Mouse (Mus musculus) olfactory bulb, adult 2 months (tissue): ENCODE data around the gene Rpain. TPM values are rescaled to one million over a fixed set of nuclear protein-coding genes. Genes with fewer than 3 reads are reported as not detected.

ENCODE experiments used
- H3K27ac ChIP-seq: fragments of 200-500 bp; 2 replicates; pipeline ENCODE4 v1.5.1; 2012; ENCODE audit warnings: low read depth, low read length; ENCODE audit not compliant: insufficient read depth
- H3K4me1 ChIP-seq: fragments of 200-500 bp; 2 replicates; pipeline ENCODE4 v1.6.1; 2012; ENCODE audit warnings: low read length; ENCODE audit not compliant: control insufficient read depth, insufficient read depth
- H3K4me3 ChIP-seq: fragments of 200-500 bp; 2 replicates; pipeline ENCODE4 v1.5.1; 2012; ENCODE audit warnings: mild to moderate bottlenecking, low read depth, low read length, moderate library complexity; ENCODE audit not compliant: insufficient read depth
- CTCF ChIP-seq: fragments of 200-500 bp; IDR thresholded peaks from 2 replicates; pipeline ENCODE4 v1.5.1; 2012; ENCODE audit warnings: low read depth, mild to moderate bottlenecking, low read length, moderate library complexity; ENCODE audit not compliant: insufficient read depth
- POLR2A ChIP-seq: fragments of 200-500 bp; IDR thresholded peaks from 2 replicates; pipeline ENCODE4 v1.6.1; 2012; ENCODE audit warnings: mild to moderate bottlenecking, low read depth, low read length, moderate library complexity; ENCODE audit not compliant: insufficient read depth
- WGBS: fragments of 180-500 bp; shearing (Covaris S2); methylation state at CpG from one replicate; pipeline ENCODE4 v1.1.7; 2018; 5-methylcytosine and 5-hydroxymethylcytosine counted together
- polyA plus RNA-seq: library from polyadenylated mRNA; stranded (reverse); fragments of >200 nt; gene quantifications from 2 replicates; pipeline ENCODE4 v1.2.4, GENCODE M21; 2012; ENCODE audit warnings: low replicate concordance; ENCODE audit not compliant: missing spikeins, insufficient read depth, insufficient read length

The Rpain gene
- polyA plus RNA-seq = not detected in 2 replicates

- Histone ChIP-seq H3K4me1 (peaks cover 2% of the 10 kb centered on the region; the same call in 1 of the 2 replicates), H3K4me3 (peak within 1 kb of the TSS; percentile 87), H3K27ac (peak within 1 kb of the TSS; percentile 88)
- TF ChIP-seq CTCF (no peak), POLR2A (peak; percentile 84)
- WGBS = under 1% methylated on average over 43 of the region's 43 CpGs
These were observed at the start of gene Rpain, which contains the start of gene Nup88 for GRCm38 (mm10) chr11:70969821-70970559. Gene Rpain (plus strand): TSS chr11:70970213. Gene Nup88 (minus strand): TSS chr11:70969973.

- no peak for TF ChIP-seq CTCF
- no peak for TF ChIP-seq POLR2A
- Histone ChIP-seq H3K4me3 (no peak overlapping the region), H3K4me1 (no peaks in the 10 kb centered on the region), H3K27ac (no peak overlapping the region)
- WGBS = 70% methylated on average over 5 of the region's 5 CpGs
These were observed 38.6 kb upstream of the Rpain start for GRCm38 (mm10) chr11:70931461-70931860.

- no peak overlapping the region for H3K27ac ChIP-seq
- H3K4me1 ChIP-seq = no peaks in the 10 kb centered on the region
- TF ChIP-seq POLR2A (no peak), CTCF (no peak)
- 79% methylated on average over 7 of the region's 7 CpGs for WGBS
- no peak overlapping the region for H3K4me3 ChIP-seq
These were observed 34.7 kb upstream of the Rpain start for GRCm38 (mm10) chr11:70935316-70935715.

- TF ChIP-seq CTCF = no peak
- no peak for TF ChIP-seq POLR2A
- Histone ChIP-seq H3K4me1 (no peaks in the 10 kb centered on the region), H3K27ac (no peak overlapping the region), H3K4me3 (no peak overlapping the region)
- 91% methylated on average over 1 of the region's 1 CpGs for WGBS
These were observed 27.4 kb upstream of the Rpain start for GRCm38 (mm10) chr11:70942596-70942995.

GRCm38 (mm10) chr11:70943651-70944050 lies 26.4 kb upstream of the Rpain start:
- TF ChIP-seq CTCF (no peak), POLR2A (no peak)
- no peak overlapping the region for H3K4me3 ChIP-seq
- no peaks in the 10 kb centered on the region for H3K4me1 ChIP-seq
- H3K27ac ChIP-seq = no peak overlapping the region
- WGBS = 82% methylated on average over 7 of the region's 7 CpGs

GRCm38 (mm10) chr11:70944935-70945817 lies 24.8 kb upstream of the Rpain start:
- TF ChIP-seq CTCF = no peak
- no peak for TF ChIP-seq POLR2A
- Histone ChIP-seq H3K4me3 (no peak overlapping the region), H3K27ac (no peak overlapping the region), H3K4me1 (no peaks in the 10 kb centered on the region)
- WGBS = 84% methylated on average over 4 of the region's 4 CpGs

- Histone ChIP-seq H3K27ac (no peak overlapping the region), H3K4me3 (no peak overlapping the region), H3K4me1 (no peaks in the 10 kb centered on the region)
- 90% methylated on average over 4 of the region's 4 CpGs for WGBS
- TF ChIP-seq CTCF = no peak
- no peak for TF ChIP-seq POLR2A
These were observed 15.3 kb upstream of the Rpain start for GRCm38 (mm10) chr11:70954711-70955110.

- no peak for TF ChIP-seq CTCF
- TF ChIP-seq POLR2A = no peak
- Histone ChIP-seq H3K27ac (no peak overlapping the region), H3K4me3 (no peak overlapping the region), H3K4me1 (no peaks in the 10 kb centered on the region)
- WGBS = 88% methylated on average over 5 of the region's 5 CpGs
These were observed 9.0 kb upstream of the Rpain start for GRCm38 (mm10) chr11:70960786-70961554.
